Mouse (Mus musculus): ENCODE data around the gene Zfhx3. TPM values are rescaled to one million over a fixed set of nuclear protein-coding genes. Genes with fewer than 3 reads are reported as not detected.
"Not testable (repeated sequence)": the region's sequence is repeated elsewhere in the genome, so short reads cannot be mapped to it uniquely, and the experiment has no call there.

The Zfhx3 gene
- 1 to 10 TPM; 3.5 to 5.9 TPM for total RNA-seq (2021)

DNA sequence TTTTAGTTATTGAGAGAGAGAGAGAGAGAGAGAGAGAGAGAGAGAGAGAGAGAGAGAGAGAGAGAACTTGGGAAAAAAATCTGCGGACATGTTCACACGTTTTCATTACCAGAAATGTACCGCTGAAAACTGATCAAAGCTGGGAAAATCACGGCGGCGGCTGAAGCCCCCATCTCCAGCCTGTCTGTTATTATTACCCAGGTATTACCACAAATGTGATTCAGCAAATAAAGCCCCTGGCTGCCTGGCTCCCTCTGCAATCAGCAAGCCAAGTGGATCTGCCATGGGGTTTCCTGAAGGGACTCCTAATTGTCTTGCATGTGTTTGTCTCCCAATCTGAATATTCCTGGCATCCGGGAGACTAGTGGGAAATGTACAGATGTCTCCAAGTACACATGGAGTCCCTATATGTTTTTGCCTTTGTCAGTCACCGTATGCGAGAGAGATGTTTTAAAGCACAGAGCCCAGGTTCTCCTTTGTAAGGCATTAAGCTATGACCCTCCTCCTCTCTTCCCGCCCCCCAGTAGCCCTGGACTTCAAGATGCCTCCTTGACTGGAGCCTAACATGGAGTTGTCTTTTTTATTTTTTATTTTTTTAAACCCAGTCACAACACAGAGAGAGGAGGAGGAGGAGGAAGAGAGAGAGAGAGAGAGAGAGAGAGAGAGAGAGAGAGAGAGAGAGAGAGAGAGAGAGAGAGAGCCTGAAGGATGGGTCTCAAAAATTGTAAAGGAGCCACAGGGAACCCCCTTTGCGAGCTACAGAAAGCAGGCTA, at the start of gene Zfhx3:
Zfhx3 (plus strand) TSS at position 723 of the 773 bp plus-strand sequence.
- no peak for DNase-seq (ENCODE audit: low spot score in 2 of 2)
- intact Hi-C loops (cut with DNase I): no loop called here

DNA sequence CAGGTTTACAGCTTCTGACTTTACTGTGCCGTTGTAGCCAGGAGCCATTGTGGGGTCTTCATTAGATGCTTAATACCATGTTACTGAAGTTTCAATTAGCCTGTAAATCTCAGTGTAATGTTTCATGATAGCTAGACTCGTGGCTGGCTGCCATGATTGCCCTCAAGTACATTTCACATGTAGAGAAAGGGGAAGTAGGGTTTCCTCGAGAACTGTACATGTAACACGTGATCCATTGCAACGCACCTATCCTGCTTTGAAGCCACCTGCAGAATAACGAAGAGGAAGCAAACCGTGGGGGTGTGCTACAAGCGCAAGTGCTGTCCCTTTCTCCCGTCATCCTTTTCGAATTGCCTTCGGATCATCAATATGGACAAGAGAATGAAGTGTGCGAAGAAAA, 23.5 kb upstream of the Zfhx3 start:
- intact Hi-C loops (cut with DNase I): no loop called here

GRCm38 (mm10) chr8:107926149-107926548, 16.3 kb upstream of the Zfhx3 start:
- intact Hi-C loops (cut with DNase I): no loop called here
- DNase-seq (ENCODE audit: low spot score in 2 of 2): no peak

More for the DNA sequence above, 23.5 kb upstream of the Zfhx3 start:
- no peak for DNase-seq (ENCODE audit: low spot score in 2 of 2)

- DNase-seq (ENCODE audit: low spot score in 2 of 2): no peak
- intact Hi-C loops (cut with DNase I): no loop called here
Observed at GRCm38 (mm10) chr8:107936725-107937124, 5.7 kb upstream of the Zfhx3 start.

DNA sequence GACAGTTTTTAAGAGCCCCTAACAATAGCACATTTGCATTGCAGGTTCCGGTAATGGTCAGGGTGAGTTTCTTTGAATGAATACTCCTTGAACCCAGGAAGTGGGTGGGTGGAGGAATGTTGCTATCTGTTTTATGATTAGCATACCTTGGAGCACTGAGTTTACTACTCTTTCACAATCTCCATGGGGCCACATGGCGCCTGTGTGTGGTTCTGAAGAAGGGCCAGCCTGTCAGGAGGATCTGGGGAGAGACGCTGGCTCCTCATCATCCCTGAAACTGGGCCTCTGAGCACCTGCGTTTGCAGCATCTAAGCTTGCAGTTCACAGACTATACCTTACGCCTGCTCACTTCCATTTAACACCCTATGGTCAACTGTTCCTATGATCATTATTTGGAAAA, 4.2 kb upstream of the Zfhx3 start:
- intact Hi-C loops (cut with DNase I); DNase-seq (ENCODE audit: low spot score in 2 of 2): not testable (repeated sequence)

GRCm38 (mm10) chr8:107940181-107940580, 2.3 kb upstream of the Zfhx3 start:
- DNase-seq (ENCODE audit: low spot score in 2 of 2): no peak
- intact Hi-C loops (cut with DNase I): no loop called here

GRCm38 (mm10) chr8:107942752-107943510, 487 bp downstream of the Zfhx3 start:
- intact Hi-C loops (cut with DNase I): no loop called here
- no peak for DNase-seq (ENCODE audit: low spot score in 2 of 2)

DNA sequence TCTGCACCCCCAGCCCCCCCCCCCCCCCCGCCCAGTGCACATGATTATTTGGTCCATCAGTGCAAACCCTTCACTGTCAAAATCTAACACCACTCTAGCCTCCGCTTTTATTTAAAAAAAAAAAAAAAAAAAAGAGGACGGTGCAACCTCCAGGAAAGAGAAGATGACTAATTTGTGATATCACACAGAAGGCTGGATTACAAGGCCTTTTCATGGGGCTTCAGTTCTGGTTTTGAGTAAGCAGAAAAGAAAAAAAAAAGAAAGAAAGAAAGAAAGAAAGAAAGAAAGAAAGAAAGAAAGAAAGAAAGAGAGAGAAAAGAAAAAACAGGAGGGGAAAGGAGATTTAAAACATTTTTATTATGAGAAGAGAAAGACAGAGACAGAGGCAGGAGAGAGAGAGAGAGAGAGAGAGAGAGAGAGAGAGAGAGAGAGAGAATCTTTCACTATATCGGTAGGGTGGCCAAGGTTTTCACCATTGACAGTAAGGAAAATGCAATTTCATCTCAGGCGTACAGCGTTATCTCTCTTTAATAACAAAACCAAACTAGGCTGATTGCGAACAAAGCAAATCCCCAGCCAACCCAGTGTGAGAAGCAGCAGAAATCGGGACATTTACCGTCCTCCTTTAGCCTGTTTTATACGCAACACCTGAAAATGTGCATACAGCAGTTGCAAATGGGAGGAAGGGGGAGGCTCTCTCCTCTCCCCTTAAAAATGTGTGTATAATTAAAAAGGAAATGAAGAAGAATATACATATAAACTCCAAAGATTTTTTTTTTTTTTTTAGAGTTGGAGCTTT, 1.3 kb downstream of the Zfhx3 start:
- no peak for DNase-seq (ENCODE audit: low spot score in 2 of 2)
- intact Hi-C loops (cut with DNase I): no loop called here

DNA sequence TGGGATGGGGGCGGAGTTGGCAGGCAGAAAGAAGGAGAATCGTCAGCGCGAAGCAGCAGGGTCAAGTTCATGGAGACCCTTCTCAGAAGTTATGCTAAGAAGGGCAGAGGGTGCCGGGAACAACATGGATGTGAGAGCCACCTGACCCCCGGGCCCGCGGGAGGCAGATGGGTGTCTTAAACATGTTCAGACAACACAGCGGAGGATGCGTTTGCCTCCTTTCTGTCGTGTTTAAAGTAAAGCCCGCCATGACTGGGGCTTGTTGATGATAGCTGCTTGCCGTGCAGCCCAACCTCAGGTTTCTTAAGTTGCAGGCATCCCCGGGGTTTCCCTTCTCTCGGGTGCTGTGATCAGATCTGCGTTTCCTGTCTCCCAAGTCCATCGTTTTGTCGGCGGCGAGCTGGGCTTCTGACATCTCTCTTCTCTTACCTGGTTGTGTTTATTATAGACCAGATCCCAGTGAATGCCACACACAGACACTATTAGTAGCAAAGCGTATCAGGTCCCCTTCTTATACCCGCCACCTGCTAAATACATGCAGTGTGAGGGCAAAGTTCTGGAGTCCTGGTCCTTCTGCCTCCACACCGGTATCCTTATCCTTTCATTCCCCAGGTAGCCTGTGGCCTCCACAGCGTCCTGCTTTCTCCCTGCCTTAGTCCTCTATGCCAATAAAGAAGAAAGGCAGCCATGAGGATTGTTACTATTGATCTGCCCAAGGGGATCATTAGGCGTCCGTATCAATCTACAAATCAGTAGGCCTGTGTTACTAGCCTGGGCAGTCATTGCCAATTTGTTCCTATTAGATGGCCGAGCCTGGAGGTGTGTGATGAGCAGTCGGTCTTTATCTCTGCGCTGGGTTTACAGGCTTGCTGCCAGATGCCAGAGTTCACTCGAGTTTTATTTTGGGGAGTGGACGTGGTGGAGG, 2.5 kb downstream of the Zfhx3 start:
- DNase-seq (ENCODE audit: low spot score in 2 of 2): no peak
- intact Hi-C loops (cut with DNase I): no loop called here

DNA sequence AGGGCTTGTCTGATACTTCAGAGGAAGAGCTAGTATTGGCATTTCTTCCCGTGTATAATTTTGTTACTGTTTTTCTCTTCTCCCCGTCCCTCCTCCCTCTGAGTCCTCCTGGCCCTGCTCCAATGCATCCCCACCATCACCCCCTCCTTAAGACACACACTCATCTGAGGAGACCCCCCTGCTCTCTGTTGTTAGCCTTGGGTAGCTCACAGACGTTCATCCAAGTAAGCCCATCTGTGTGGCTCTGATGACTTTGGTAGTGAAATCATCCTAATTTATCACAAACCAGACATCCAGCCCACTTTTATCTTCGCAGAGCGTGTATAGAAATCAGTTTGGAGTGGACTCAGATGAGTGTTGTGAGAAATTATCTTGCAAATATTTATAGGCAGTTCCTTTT, 4.4 kb downstream of the Zfhx3 start:
- no peak for DNase-seq (ENCODE audit: low spot score in 2 of 2)
- intact Hi-C loops (cut with DNase I): no loop called here

- no peak for DNase-seq (ENCODE audit: low spot score in 2 of 2)
- intact Hi-C loops (cut with DNase I): loop anchor here (5.0 to 10.0 kb wide), 4 partner anchors 146 to 1229 kb away; no protein-coding TSS in a partner anchor
Observed at GRCm38 (mm10) chr8:107955887-107956286, 13.4 kb downstream of the Zfhx3 start.

DNA sequence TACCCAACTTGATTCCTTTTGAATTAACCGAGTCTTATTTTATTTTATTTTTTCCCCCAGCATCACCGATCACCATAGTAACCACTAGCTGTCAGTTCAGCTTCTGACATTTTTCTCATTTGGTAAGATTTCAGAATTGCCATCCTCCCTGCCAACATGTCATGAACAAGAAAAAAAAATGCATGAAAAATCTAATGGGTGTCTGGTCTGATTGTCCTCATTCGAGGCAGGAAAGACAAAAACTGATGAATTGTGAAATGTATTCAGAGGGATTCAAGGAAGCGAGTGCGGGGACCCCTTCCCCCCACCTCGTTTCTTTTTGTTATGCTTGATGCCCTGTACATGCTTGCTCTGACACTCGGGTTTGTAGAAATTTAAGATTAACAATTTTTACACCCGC, 15.1 kb downstream of the Zfhx3 start:
- intact Hi-C loops (cut with DNase I): loop anchor here (1.0 to 10.0 kb wide), 5 partner anchors 145 to 1291 kb away; no protein-coding TSS in a partner anchor
- DNase-seq (ENCODE audit: low spot score in 2 of 2): no peak

- intact Hi-C loops (cut with DNase I): no loop called here
Observed at GRCm38 (mm10) chr8:107960466-107960865, 18.0 kb downstream of the Zfhx3 start.

GRCm38 (mm10) chr8:107960878-107961277, 18.4 kb downstream of the Zfhx3 start:
- intact Hi-C loops (cut with DNase I): loop anchor here (1.0 kb wide), 1 partner anchor 34 kb away; no protein-coding TSS in a partner anchor
- no peak for DNase-seq (ENCODE audit: low spot score in 2 of 2)

More at GRCm38 (mm10) chr8:107960466-107960865, 18.0 kb downstream of the Zfhx3 start:
- DNase-seq (ENCODE audit: low spot score in 2 of 2): no peak

DNA sequence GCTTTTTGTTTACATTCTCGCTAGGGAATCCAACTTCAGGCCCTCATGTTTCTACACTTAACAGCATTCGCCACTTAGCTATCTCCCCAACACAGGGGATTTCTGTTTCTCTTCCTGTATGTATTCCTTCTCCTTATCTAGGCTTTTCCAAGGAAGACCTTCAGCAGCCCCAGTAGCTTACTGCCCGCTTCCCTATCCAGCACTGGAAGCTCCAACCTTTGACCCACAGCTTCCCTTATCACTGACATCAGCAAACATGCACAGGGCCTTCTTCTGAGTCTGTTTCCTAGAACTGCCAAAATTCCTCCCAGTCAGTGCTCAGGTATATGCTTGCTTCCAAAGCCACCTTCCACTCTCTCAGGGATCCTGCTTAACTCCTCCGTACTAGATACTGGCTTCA, 29.8 kb downstream of the Zfhx3 start:
- no peak for DNase-seq (ENCODE audit: low spot score in 2 of 2)
- intact Hi-C loops (cut with DNase I): no loop called here

GRCm38 (mm10) chr8:107974451-107974850, 32.0 kb downstream of the Zfhx3 start:
- intact Hi-C loops (cut with DNase I): no loop called here
- no peak for DNase-seq (ENCODE audit: low spot score in 2 of 2)

GRCm38 (mm10) chr8:107978247-107978646, 35.8 kb downstream of the Zfhx3 start:
- intact Hi-C loops (cut with DNase I): no loop called here
- DNase-seq (ENCODE audit: low spot score in 2 of 2): no peak

GRCm38 (mm10) chr8:107980618-107981017, 38.2 kb downstream of the Zfhx3 start:
- peak; percentile 18 to 32 for DNase-seq (ENCODE audit: low spot score in 2 of 2)
- intact Hi-C loops (cut with DNase I): no loop called here

GRCm38 (mm10) chr8:107986629-107987028, 44.2 kb downstream of the Zfhx3 start:
- DNase-seq (ENCODE audit: low spot score in 2 of 2): peak; percentile 11 to 17
- intact Hi-C loops (cut with DNase I): no loop called here

Measured in left cerebral cortex, postnatal 36 days (tissue).